Mouse (Mus musculus): ENCODE data around the gene Borcs5.

DNA sequence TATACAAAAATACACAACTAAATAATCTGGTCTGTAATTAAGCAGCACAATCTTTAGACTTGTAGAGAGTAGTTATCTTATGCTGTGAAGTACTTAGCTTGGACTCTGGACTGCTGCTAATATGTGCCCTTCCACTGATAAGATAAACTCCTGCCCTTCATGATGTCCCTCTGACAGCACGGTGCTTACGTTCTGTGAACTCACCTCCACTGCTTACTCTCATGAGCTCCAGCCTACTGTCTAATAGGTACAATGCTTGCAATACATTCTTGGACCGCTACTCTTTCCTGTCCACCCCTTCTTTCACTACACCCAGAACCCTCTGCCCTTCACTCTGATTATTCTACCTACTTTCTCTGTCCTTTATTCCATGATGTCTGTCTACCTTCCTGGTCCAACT lies 91.7 kb downstream of the Borcs5 start:
- no peak for TF ChIP-seq GATA1 (IDR thresholded peaks at IDR 0.05; ENCODE audit: low read length)
- TF ChIP-seq TAL1 (IDR thresholded peaks at IDR 0.05; ENCODE audit: low read length), result no peak

All from erythroblast, embryonic 14.5 days (primary cell).